Mouse (Mus musculus) lung, adult 2 months (tissue): Measurements from ENCODE around the gene Nod1.

Experiments
- CTCF ChIP-seq: fragments of 200-500 bp; IDR thresholded peaks from 2 replicates; pipeline ENCODE4 v1.5.1; 2011; ENCODE audit warnings: mild to moderate bottlenecking, low read length, control low read depth; ENCODE audit not compliant: insufficient read depth
- POLR2A ChIP-seq: fragments of 200-500 bp; IDR thresholded peaks from 2 replicates; pipeline ENCODE4 v1.6.1; 2011; ENCODE audit warnings: low read depth, mild to moderate bottlenecking, control low read depth, low read length, borderline replicate concordance; ENCODE audit errors: extremely low read depth

DNA sequence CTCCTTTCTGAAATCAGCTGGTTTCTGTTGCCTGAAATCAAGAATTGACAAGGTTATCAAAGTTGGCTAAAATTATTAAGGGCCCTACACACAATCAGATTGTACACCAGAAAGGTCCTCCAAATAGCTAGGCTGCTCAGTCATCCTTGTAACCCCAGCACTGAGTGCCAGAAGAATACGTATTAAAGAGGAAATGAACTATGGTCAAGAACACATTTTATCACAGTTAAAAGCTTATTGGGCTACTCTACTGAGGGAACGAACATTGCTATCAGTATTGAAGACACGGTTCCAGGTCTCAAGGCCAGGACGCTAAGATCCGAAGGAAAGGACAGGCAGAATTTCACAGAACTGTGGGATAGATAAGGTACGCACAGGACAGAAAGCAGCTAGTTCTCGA lies 19.7 kb upstream of the Nod1 start:
- no peak for TF ChIP-seq CTCF
- no peak for TF ChIP-seq POLR2A
